In genomic region chr3:115711924-115712807, GRCm38 (mm10) we compare ENCODE assay signal across 8 mouse cellular contexts. TPM values are rescaled to one million over a fixed set of nuclear protein-coding genes. Genes with fewer than 3 reads are reported as not detected.
DNase-seq lines count a peak whose midpoint lies in the region; ATAC-seq and TF ChIP-seq lines count a peak whose summit lies in the region.

No protein-coding gene starts in this region.

- DNase-seq in cerebellum, postnatal 25 days = peak; percentile 6 to 9
- peak; percentile 68 for DNase-seq in CD4-positive, CD25-positive, alpha-beta regulatory T cell, adult 2 months (ENCODE audit: low read depth, low spot score)
- DNase-seq in forebrain, postnatal 0 days = no peak
- DNase-seq in liver, embryonic 13.5 days = no peak
- DNase-seq in right cerebral cortex, adult 2 months (ENCODE audit: low spot score in 2 of 2) = no peak
- DNase-seq in embryo, embryonic 11 days = no peak
- DNase-seq in retina, embryonic 14.5 days (ENCODE audit: low spot score) = no peak

- no peaks in the 10 kb centered on the region for H3K36me3 ChIP-seq in forebrain, postnatal 0 days (ENCODE audit: insufficient read depth)
- peaks cover 12% of the 10 kb centered on the region for H3K36me3 ChIP-seq in liver, embryonic 13.5 days

- no peaks in the 10 kb centered on the region for H3K9me3 ChIP-seq in forebrain, postnatal 0 days (ENCODE audit: low read length)
- H3K9me3 ChIP-seq in liver, embryonic 13.5 days (replicated peaks) = no peaks in the 10 kb centered on the region

- ATAC-seq in cerebellum, adult (ENCODE audit: insufficient number of reproducible peaks, low FRiP score, low TSS enrichment) = no peak
- ATAC-seq in forebrain, postnatal 0 days = no peak
- ATAC-seq in liver, embryonic 13.5 days (ENCODE audit: low read depth) = no peak

- WGBS in forebrain, postnatal 0 days = 90% methylated on average over 27 of the region's 27 CpGs
- WGBS in liver, embryonic 13.5 days (ENCODE audit: insufficient replicate concordance) = 77% methylated on average over 27 of the region's 27 CpGs

- no peak for TF ChIP-seq CTCF in forebrain, postnatal 0 days (IDR thresholded peaks at IDR 0.05; ENCODE audit: low read depth)

- peak overlapping the region; percentile 15 for H3K4me3 ChIP-seq in forebrain, postnatal 0 days (ENCODE audit: low read depth, low read length)
- no peak overlapping the region for H3K4me3 ChIP-seq in liver, embryonic 13.5 days (replicated peaks)

- H3K27ac ChIP-seq in forebrain, postnatal 0 days (ENCODE audit: low read depth, low read length) = no peak overlapping the region
- no peak overlapping the region for H3K27ac ChIP-seq in liver, embryonic 13.5 days

- peaks cover 3% of the 10 kb centered on the region for H3K27me3 ChIP-seq in forebrain, postnatal 0 days (ENCODE audit: insufficient read depth, low read length)
- H3K27me3 ChIP-seq in liver, embryonic 13.5 days = no peaks in the 10 kb centered on the region

- H3K4me2 ChIP-seq in forebrain, postnatal 0 days (ENCODE audit: low read depth) = peak overlapping the region; percentile 93
- peak overlapping the region; percentile 90; the same call in 1 of the 2 replicates for H3K4me2 ChIP-seq in liver, embryonic 13.5 days

- no peak overlapping the region for H3K9ac ChIP-seq in forebrain, postnatal 0 days
- H3K9ac ChIP-seq in liver, embryonic 13.5 days = no peak overlapping the region

- no peaks in the 10 kb centered on the region for H3K4me1 ChIP-seq in forebrain, postnatal 0 days (ENCODE audit: insufficient read depth)
- H3K4me1 ChIP-seq in liver, embryonic 13.5 days (replicated peaks) = peaks cover 52% of the 10 kb centered on the region

RNA-seq across cellular contexts. Expression of gene S1pr1, which starts 2.7 kb away (rescaled TPM):
- total RNA-seq in forebrain, postnatal 0 days (2014; rRNA removed) = 31.2 and 38.7 TPM in 2 replicates
- 25.9 and 31.7 TPM in 2 replicates for polyA plus RNA-seq in forebrain, postnatal 0 days (2015; fragmentation: Nextera tagmentation; extraction: Ambion mirVana)
- 7.5 and 10.7 TPM in 2 replicates for polyA plus RNA-seq in liver, embryonic 13.5 days (2015; fragmentation: Nextera tagmentation; extraction: Ambion mirVana)

Comparison
In these comparisons a context has a peak if more than half of its experiments do, and no peak if none do; other contexts are left out.
1. DNase-seq: peak in cerebellum, postnatal 25 days (2 of 2) and CD4-positive, CD25-positive, alpha-beta regulatory T cell, adult 2 months (single experiment); none in forebrain, postnatal 0 days (single experiment), liver, embryonic 13.5 days (single experiment), right cerebral cortex, adult 2 months (0 of 2), embryo, embryonic 11 days (single experiment) and retina, embryonic 14.5 days (single experiment).